Mouse (Mus musculus) neural tube, embryonic 11.5 days (tissue): ENCODE results near the gene Aida. TPM values are rescaled to one million over a fixed set of nuclear protein-coding genes. Genes with fewer than 3 reads are reported as not detected.

Experiments
- ATAC-seq: fragments of 200-750 bp; cut with Nextera tagmentation; 2 replicates; pipeline ENCODE4 v1.8.0; 2017; ENCODE audit warnings: moderate number of reproducible peaks, mild to moderate bottlenecking, moderate TSS enrichment, moderate library complexity; ENCODE audit not compliant: insufficient read depth, low FRiP score, low TSS enrichment
- DNase-seq: peaks from one replicate; pipeline ENCODE4 v3.0.0-alpha.2; 2015; ENCODE audit warnings: low spot score
- H3K27ac ChIP-seq: fragments of 300-500 bp; sonication (generic); 2 replicates; pipeline ENCODE4 v1.5.1; 2014; ENCODE audit warnings: low read depth, mild to moderate bottlenecking, low read length
- H3K27me3 ChIP-seq: fragments of 300-500 bp; sonication (generic); 2 replicates; pipeline ENCODE4 v1.6.1; 2014; ENCODE audit warnings: mild to moderate bottlenecking, low read length, mixed read lengths; ENCODE audit not compliant: control insufficient read depth, insufficient read depth
- H3K36me3 ChIP-seq: fragments of 300-500 bp; sonication (generic); 2 replicates; pipeline ENCODE4 v1.6.1; 2014; ENCODE audit warnings: mild to moderate bottlenecking, low read length, moderate library complexity, mixed read lengths; ENCODE audit not compliant: control insufficient read depth, insufficient read depth
- H3K4me1 ChIP-seq: fragments of 300-500 bp; sonication (generic); 2 replicates; pipeline ENCODE4 v1.6.1; 2014; ENCODE audit warnings: low read length, mixed read lengths; ENCODE audit not compliant: control insufficient read depth, insufficient read depth
- H3K4me2 ChIP-seq: fragments of 300-500 bp; sonication (generic); 2 replicates; pipeline ENCODE4 v1.6.1; 2014; ENCODE audit warnings: low read depth, mild to moderate bottlenecking, moderate library complexity
- H3K4me3 ChIP-seq: fragments of 300-500 bp; sonication (generic); 2 replicates; pipeline ENCODE4 v1.5.1; 2014; ENCODE audit warnings: low read depth, low read length
- H3K9ac ChIP-seq: fragments of 300-500 bp; sonication (generic); 2 replicates; pipeline ENCODE4 v1.6.1; 2014; ENCODE audit warnings: mild to moderate bottlenecking, low read length
- H3K9me3 ChIP-seq: fragments of 300-500 bp; sonication (generic); 2 replicates; pipeline ENCODE4 v1.6.1; 2016; ENCODE audit warnings: low read length; ENCODE audit not compliant: control insufficient read depth
- WGBS: fragments of 180-500 bp; shearing (Covaris S2); extraction: QIAGEN DNeasy Blood & Tissue Kit; methylation state at CpG from one replicate; pipeline ENCODE4 v1.1.7; 2014; 5-methylcytosine and 5-hydroxymethylcytosine counted together
- polyA plus RNA-seq: library from polyadenylated mRNA; unstranded; fragments of >200 nt; fragmentation: Nextera tagmentation; extraction: Ambion mirVana; gene quantifications from 2 replicates; pipeline ENCODE4 v1.2.1, GENCODE M21; 2014

The Aida gene
- polyA plus RNA-seq, 1 experiment from 2014 or later: 29.2 TPM

GRCm38 (mm10) chr1:183272867-183273818, 23.2 kb upstream of the Aida start:
- DNase-seq: no peak
- ATAC-seq: no peak
- Histone ChIP-seq H3K4me3 (no peak overlapping the region), H3K9me3 (no peaks in the 10 kb centered on the region), H3K27ac (no peak overlapping the region), H3K4me2 (no peak overlapping the region), H3K4me1 (no peaks in the 10 kb centered on the region), H3K27me3 (no peaks in the 10 kb centered on the region), H3K9ac (no peak overlapping the region), H3K36me3 (no peaks in the 10 kb centered on the region)
- WGBS: 62% methylated on average over 10 of the region's 10 CpGs

- ATAC-seq: no peak
- DNase-seq: no peak
- Histone ChIP-seq H3K27me3 (no peaks in the 10 kb centered on the region), H3K36me3 (peaks cover 2% of the 10 kb centered on the region; the same call in 1 of the 2 replicates), H3K4me2 (no peak overlapping the region), H3K9me3 (no peaks in the 10 kb centered on the region), H3K9ac (no peak overlapping the region), H3K4me1 (no peaks in the 10 kb centered on the region), H3K27ac (no peak overlapping the region), H3K4me3 (no peak overlapping the region)
- 68% methylated on average over 3 of the region's 3 CpGs for WGBS
These were observed 22.0 kb upstream of the Aida start for GRCm38 (mm10) chr1:183274385-183274784.

GRCm38 (mm10) chr1:183275763-183276162, 20.6 kb upstream of the Aida start:
- ATAC-seq: no peak
- H3K36me3 ChIP-seq: peaks cover 4% of the 10 kb centered on the region
- no peak for DNase-seq
- H3K4me2 ChIP-seq: no peak overlapping the region
- H3K4me1 ChIP-seq: no peaks in the 10 kb centered on the region
- H3K9ac ChIP-seq: no peak overlapping the region
- WGBS: 80% methylated on average over 5 of the region's 5 CpGs
- H3K27me3 ChIP-seq: no peaks in the 10 kb centered on the region
- no peak overlapping the region for H3K4me3 ChIP-seq
- H3K27ac ChIP-seq: no peak overlapping the region
- no peaks in the 10 kb centered on the region for H3K9me3 ChIP-seq

GRCm38 (mm10) chr1:183288351-183288750, 8.0 kb upstream of the Aida start:
- 92% methylated on average over 3 of the region's 3 CpGs for WGBS
- H3K27me3 ChIP-seq: no peaks in the 10 kb centered on the region
- peaks cover 15% of the 10 kb centered on the region for H3K36me3 ChIP-seq

GRCm38 (mm10) chr1:183289576-183289975, 6.8 kb upstream of the Aida start:
- Histone ChIP-seq H3K27ac (no peak overlapping the region), H3K27me3 (no peaks in the 10 kb centered on the region), H3K9ac (no peak overlapping the region), H3K9me3 (no peaks in the 10 kb centered on the region), H3K4me2 (no peak overlapping the region), H3K4me1 (no peaks in the 10 kb centered on the region), H3K36me3 (peaks cover 13% of the 10 kb centered on the region), H3K4me3 (no peak overlapping the region)
- no peak for ATAC-seq
- no peak for DNase-seq
- 93% methylated on average over 4 of the region's 4 CpGs for WGBS

More at GRCm38 (mm10) chr1:183288351-183288750, 8.0 kb upstream of the Aida start:
- no peak for DNase-seq
- H3K9me3 ChIP-seq: no peaks in the 10 kb centered on the region
- H3K27ac ChIP-seq: no peak overlapping the region
- H3K9ac ChIP-seq: no peak overlapping the region
- no peak overlapping the region for H3K4me3 ChIP-seq
- H3K4me2 ChIP-seq: no peak overlapping the region
- no peak for ATAC-seq
- no peaks in the 10 kb centered on the region for H3K4me1 ChIP-seq

GRCm38 (mm10) chr1:183296877-183297383, 540 bp downstream of the Aida start, which contains the start of gene Brox:
TSS of gene Brox (minus strand) at chr1:183297269.
- peak within 1 kb of the TSS; percentile 45 for H3K4me2 ChIP-seq
- H3K27ac ChIP-seq: no peak within 1 kb of the TSS

GRCm38 (mm10) chr1:183297473-183297885, 1.1 kb downstream of the Aida start:
- Histone ChIP-seq H3K36me3 (no peaks in the 10 kb centered on the region; the same call in 1 of the 2 replicates), H3K4me1 (no peaks in the 10 kb centered on the region), H3K4me3 (peak overlapping the region; percentile 44), H3K9ac (peak overlapping the region; percentile 23), H3K27ac (no peak overlapping the region), H3K4me2 (peak overlapping the region; percentile 45), H3K9me3 (no peaks in the 10 kb centered on the region), H3K27me3 (no peaks in the 10 kb centered on the region)
- DNase-seq: peak; percentile 62
- no peak; the same call in none of the 2 replicates for ATAC-seq
- WGBS: under 1% methylated on average over 25 of the region's 30 CpGs

More at GRCm38 (mm10) chr1:183296877-183297383, 540 bp downstream of the Aida start, which contains the start of gene Brox:
- Histone ChIP-seq H3K4me1 (no peaks in the 10 kb centered on the region), H3K9me3 (no peaks in the 10 kb centered on the region), H3K27me3 (no peaks in the 10 kb centered on the region), H3K4me3 (peak within 1 kb of the TSS; percentile 44), H3K36me3 (no peaks in the 10 kb centered on the region; the same call in 1 of the 2 replicates), H3K9ac (peak within 1 kb of the TSS; percentile 35)
- peak; percentile 91 for ATAC-seq
- WGBS: under 1% methylated on average over 33 of the region's 39 CpGs
- peak; percentile 95 for DNase-seq

- Histone ChIP-seq H3K4me3 (peak overlapping the region; percentile 44), H3K4me1 (no peaks in the 10 kb centered on the region), H3K9ac (peak overlapping the region; percentile 23), H3K27ac (no peak overlapping the region), H3K9me3 (no peaks in the 10 kb centered on the region), H3K36me3 (no peaks in the 10 kb centered on the region; the same call in 1 of the 2 replicates), H3K27me3 (no peaks in the 10 kb centered on the region), H3K4me2 (peak overlapping the region; percentile 45)
- under 1% methylated on average over 20 of the region's 20 CpGs for WGBS
- no peak for ATAC-seq
- peak; percentile 54 for DNase-seq
These were observed 1.6 kb downstream of the Aida start for GRCm38 (mm10) chr1:183297886-183298489.
